Mouse (Mus musculus) lung, postnatal 14 days (tissue): ENCODE data around the gene Gpc5.

ENCODE experiments used
- DNase-seq: peaks from one replicate; pipeline ENCODE4 v3.0.0; 2021

Gpc5 gene

DNA sequence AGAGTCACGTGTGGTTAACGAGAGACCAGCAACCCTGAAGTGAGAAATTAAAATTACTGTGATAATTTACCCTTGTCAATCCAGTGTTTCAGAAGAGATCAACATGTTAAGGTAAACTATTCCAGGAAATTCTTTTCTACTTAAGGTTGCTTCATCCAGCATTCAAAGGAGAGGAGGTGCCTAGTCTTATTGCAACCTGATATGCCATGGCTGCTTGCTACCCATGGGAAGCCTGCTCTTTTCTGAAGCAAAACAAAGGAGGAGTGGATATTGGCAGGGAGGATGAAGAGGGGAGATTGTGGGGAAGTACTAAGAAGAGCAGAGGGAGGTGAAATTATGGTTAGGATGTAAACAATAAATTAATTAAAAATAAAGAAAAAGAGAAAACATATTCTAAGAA is 15.5 kb downstream of the Gpc5 start:
- DNase-seq: no peak

- DNase-seq: no peak
Observed at GRCm38 (mm10) chr14:115118626-115119025, 26.6 kb downstream of the Gpc5 start.

DNA sequence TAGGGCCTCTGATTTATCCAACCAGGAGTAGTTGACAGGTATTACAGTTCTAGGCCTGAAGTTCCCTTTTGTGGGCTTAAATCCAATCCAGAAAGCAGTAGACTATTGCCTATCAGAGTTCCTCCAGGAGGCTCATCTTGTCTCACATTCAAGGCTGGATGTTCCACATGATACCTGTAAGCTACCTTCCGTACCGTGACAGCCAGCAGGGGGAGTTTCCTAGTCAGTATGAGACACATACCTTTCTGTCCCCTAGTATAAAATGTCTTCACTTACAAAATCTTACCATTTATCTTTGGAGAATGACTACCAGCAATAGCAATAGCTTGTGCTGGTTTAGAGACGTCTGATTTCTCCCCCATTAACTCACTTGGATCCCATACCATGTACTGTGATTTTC is 56.8 kb downstream of the Gpc5 start:
- no peak for DNase-seq

DNA sequence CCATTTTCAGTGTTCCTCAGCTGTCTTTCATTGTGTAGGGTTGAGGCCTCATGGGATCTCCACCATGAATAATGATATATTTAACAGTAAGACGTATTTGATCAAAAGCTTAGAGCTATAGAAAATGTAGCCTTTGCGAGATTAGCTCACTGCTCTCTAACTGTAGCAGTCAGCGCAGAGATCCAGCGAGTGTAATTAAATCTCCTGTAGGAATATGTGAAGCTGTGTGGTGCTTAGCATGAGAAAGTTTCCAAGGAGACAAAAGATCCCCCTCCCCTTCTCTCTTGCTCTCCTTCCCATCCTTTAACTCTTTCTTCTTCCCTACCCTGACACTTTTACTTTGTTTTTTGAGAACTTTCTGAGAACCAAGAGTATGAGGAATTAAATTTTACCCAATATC is 64.6 kb downstream of the Gpc5 start:
- DNase-seq: no peak

GRCm38 (mm10) chr14:115177322-115177836 is 85.4 kb downstream of the Gpc5 start:
- DNase-seq: no peak

GRCm38 (mm10) chr14:115179925-115180324 is 87.9 kb downstream of the Gpc5 start:
- DNase-seq: no peak

GRCm38 (mm10) chr14:115188256-115188655 is 96.2 kb downstream of the Gpc5 start:
- no peak for DNase-seq

DNA sequence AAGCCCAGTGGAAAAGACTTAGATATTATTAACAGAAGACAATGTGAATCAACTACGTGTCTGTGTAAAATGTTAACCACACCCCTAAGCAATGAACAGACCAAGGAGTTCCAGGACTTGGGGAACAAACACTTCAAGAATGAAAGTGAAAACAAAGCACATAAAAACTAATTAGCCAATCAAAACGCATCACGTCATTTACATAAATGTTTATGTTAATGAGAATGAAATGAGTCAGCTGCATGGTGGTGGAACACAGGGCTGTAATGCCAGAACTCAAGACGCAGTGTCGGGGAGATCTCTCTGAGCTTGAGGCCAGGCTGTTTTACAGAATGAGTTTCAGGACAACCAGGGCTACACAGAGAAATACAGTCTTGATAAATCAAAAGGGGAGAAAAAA is 136.1 kb downstream of the Gpc5 start:
- no peak for DNase-seq

- no peak for DNase-seq
Observed at GRCm38 (mm10) chr14:115236387-115236786, 144.4 kb downstream of the Gpc5 start.

DNA sequence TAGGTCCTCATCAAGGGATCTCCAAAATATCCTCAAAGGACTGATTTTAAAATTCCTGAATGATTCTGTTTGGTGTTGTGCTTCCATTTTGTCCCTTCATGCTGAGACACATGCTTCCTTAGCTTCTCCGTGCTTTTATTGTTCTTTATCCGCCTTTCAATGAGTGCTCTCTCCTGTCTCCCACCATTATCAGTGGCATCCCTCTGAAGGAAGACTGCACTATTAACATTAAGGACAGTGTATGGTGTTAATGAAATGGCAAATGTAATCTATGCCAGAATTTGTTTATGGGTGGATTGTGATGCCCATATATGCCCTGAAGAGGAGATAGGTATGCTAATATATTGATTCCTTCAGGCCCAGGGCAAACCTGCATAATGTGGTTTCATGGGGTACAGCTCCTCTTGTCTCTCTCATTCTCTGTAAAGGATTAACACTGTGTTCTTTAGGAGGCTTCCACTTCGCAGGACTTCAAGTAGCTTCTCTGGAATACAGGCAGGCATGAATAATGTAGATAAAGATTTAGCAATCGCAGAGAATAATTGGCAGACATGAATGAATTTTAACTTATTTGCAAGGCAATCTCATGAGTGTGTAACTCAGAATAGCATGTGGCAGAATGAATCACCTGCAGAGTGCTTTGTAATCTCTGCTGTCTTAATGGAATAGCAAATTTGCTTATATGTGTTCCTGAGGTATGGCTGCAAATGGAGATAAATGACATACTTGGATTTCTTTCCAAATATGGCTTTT is 148.8 kb downstream of the Gpc5 start:
- DNase-seq: no peak

DNA sequence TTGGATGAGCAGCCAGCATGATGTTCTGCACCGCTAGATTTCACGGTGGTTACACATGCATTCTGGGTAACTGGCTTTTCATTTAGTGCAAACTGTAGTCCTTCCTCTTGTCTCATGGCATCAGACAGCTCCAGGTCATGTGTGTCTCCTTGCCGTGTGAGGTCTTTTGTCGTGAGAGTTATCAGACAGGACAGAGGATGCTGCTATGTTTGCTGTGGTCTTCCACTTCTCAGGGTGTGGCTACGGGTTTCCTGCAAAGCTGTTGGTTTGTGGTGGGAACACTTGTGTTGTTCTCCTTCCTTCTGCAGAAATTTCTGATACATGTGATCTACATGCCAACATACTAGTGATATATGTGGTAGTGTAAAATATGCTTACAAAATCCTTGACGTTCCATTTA is 158.5 kb downstream of the Gpc5 start:
- no peak for DNase-seq

DNA sequence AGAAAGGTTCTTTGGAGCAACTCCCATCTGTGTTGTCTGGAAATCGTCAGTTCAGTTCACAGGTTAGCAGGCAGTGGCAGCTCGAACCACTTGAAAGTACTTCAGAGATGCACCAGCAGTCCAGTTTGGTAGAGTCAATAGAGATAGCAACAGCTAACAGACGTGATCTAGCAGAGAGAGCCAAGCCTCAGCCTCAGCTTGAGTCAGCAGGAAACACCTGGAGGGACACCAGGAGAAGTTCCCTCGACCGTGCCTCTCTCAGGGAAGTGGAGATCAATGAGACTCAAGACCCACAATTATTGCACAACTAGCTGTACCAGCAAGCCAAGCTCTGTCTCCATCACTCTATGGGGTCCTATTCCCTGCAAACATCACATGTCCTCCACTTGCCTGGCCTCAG is 159.8 kb downstream of the Gpc5 start:
- no peak for DNase-seq

DNA sequence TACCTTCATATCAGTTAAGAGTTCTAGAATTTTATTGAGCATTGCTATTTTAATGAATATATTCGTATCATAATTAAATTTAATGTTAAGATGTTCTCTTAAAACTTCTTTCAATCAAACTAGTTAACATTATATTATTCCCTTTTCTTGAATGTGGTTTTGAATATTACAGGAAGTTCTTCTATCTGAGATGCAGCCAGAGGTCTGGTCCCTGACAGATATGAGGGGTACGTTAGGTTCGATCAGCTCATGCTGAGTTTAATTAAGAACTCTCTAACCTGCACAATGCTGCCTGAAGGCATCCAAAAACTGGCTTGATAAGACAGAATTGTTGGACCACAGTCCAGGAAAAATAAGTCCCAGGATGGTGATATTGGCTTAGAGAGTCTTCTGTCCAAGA is 161.1 kb downstream of the Gpc5 start:
- no peak for DNase-seq

GRCm38 (mm10) chr14:115253685-115254084 is 161.7 kb downstream of the Gpc5 start:
- DNase-seq: no peak

DNA sequence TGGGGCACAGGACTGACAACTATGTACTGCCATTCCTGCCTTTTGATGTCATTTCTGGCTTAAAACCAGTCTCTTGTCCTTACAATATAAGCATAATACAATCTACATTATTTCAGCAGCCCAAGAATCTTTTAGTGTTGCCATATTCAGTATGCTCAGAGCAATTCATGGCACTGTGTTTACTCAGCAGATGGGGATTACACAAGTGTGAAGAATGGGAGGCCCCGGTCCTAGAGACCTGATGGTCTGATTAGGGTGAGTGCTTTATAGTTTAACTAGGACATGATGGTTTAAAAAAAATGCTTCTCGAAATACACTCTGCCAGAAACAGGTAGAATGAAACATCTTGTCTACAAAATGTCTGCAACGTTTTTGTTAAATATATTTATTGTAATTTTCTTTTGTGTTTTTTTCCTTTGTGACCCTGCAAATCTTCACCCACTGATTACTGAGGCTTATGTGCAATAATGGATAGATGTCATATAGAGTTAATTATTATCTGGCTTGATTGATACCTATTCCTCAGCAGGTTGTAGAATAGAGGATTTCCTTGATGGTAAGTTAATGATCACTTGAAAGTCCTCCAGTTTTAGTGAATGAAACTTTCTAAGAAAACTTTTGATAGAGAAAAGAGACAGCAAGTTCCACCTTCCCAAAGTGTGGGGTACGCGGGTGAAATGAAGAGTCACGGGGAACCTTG is 177.8 kb downstream of the Gpc5 start:
- no peak for DNase-seq

- no peak for DNase-seq
Observed at GRCm38 (mm10) chr14:115270445-115270844, 178.4 kb downstream of the Gpc5 start.

DNA sequence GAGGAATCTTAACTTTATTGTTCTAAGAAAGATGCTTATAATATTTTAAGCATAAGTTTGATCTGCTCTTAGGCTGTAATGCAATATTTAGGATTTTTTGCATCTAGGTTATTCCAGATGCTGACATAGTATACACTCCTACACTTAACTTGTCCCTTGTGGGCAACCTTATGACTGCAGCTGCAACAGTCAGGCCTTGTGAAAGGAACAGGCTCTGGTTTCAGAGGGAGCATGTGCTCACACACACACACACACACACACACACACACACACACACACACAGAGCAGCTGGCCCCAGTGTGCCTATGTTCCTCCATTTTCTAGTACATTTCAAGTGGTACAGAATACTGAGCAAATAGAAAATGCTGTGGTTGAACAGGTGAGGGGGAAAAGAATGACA is 190.8 kb downstream of the Gpc5 start:
- no peak for DNase-seq

DNA sequence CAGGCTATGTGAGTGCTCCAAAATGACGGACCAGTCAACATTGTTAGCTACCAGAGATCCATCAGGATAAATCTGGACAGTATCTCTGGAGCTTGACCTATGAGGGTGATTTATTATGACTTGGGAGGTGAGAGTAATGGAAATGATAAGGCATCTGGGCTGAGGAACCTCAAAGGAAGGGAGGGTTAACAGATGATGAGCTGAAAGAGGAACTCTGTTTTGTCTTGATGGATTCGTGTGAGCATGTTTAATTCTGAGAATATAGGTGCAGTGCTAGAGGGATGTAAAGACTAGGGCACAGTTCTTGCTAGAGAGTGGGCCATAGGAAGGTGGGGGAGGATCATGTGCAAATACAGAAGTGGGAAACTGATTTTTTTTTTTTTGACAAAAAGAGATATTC is 232.2 kb downstream of the Gpc5 start:
- no peak for DNase-seq

GRCm38 (mm10) chr14:115326426-115326825 is 234.4 kb downstream of the Gpc5 start:
- no peak for DNase-seq

DNA sequence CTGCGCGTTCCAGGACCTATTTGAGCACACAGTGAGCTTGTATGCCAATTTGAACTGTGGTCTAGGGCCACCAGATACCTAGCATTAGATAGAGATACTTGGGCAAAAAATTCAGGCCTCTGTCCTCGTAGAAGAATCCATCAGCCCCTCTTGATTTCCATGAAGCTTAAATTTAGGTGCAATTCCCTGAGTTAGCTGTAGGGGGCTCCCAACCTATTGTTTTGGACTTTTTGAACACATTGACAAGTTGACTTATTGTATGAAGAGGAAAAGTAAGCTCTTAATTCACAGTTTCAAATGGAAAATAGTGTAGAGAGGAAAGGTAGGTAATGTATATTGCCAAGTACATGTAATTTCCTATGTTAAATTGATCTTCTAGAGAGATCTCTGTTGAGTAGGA is 247.1 kb downstream of the Gpc5 start:
- no peak for DNase-seq

GRCm38 (mm10) chr14:115342597-115342996 is 250.6 kb downstream of the Gpc5 start:
- DNase-seq: no peak

- DNase-seq: no peak
Observed at GRCm38 (mm10) chr14:115349448-115349847, 257.4 kb downstream of the Gpc5 start.

- DNase-seq: no peak
Observed at GRCm38 (mm10) chr14:115365320-115365935, 273.4 kb downstream of the Gpc5 start.

- no peak for DNase-seq
Observed at GRCm38 (mm10) chr14:115369611-115370167, 277.7 kb downstream of the Gpc5 start.
